27 mouse cellular contexts compared by ENCODE assay signal in the genomic region with DNA sequence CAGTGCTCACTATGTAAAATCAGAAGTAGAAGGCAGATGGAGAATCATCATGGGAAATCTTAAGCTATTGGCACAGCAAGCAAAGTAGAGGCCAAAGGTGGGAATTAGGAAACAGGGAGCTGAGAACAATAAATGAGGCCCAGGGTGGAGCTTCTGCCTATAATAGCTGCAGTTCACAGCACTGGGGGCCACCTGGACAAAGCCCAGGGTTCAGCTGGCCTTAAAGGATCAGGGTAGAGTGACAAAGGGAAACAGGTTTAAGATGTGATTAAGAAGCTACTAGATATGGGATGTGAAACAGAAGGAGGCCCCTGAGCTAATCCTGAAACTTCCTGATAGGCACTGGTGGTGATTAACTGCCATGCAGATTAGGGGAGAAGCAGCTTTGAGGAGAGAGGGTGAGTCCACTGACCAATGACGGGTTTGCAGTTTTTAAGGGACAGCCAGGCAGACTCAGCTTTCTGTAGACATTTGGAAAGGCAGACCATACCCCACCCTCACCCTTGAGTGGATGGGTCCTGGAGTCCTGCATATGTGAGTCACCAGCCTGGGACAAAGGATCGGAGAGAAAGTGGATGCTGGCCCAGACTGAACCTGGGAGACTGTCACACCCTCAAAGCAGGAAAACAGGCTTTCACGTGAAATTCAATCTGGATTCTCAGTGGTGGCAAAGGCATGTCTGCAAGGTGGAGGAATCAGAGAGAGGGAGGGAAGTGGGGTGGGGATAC. TPM values are rescaled to one million over a fixed set of nuclear protein-coding genes. Genes with fewer than 3 reads are reported as not detected.
DNase-seq lines count a peak whose midpoint lies in the region; ATAC-seq and TF ChIP-seq lines count a peak whose summit lies in the region.
"Had no signal": no experiment of that assay in that cellular context is flagged by ENCODE, and none has a peak within 500 bp of the region (broad histone marks: within the 10 kb centered on the region; RNA-seq: fewer than 3 reads in every experiment).

No protein-coding gene starts in this region.

- H3K36me3 ChIP-seq in CH12.LX (replicated peaks in 1 of 2; ENCODE audit: control insufficient read depth in 1 of 2, insufficient read depth in 1 of 2, low read length in 1 of 2) (no peaks in the 10 kb centered on the region), MEL (ENCODE audit: control insufficient read depth in 1 of 2, insufficient read depth in 2 of 2, low read length in 2 of 2) (no peaks in the 10 kb centered on the region)
- H3K36me3 ChIP-seq in intestine, embryonic 16.5 days (ENCODE audit: control insufficient read depth, insufficient read depth, low read length) = no peaks in the 10 kb centered on the region
- H3K36me3 ChIP-seq in forebrain, postnatal 0 days (ENCODE audit: insufficient read depth) = no peaks in the 10 kb centered on the region
- H3K36me3 ChIP-seq: heart, embryonic 15.5 days; hindbrain, embryonic 12.5 days; kidney, embryonic 15.5 days; limb, embryonic 12.5 days; neural tube, embryonic 15.5 days had no signal

- TF ChIP-seq EP300 in CH12.LX (IDR thresholded peaks at IDR 0.05; ENCODE audit: low read length) (0 out of 2 replicates have a peak, but pooled peaks have one; percentile 38), MEL (IDR thresholded peaks at IDR 0.05; ENCODE audit: low read depth in 1 of 2, low read length in 2 of 2) (peak in 1 of 2 experiments; percentile 30; a peak in 2 of 4 replicates)

- H3K4me3 ChIP-seq in CH12.LX (replicated peaks in 1 of 3; ENCODE audit: low read depth in 2 of 3, low read length in 2 of 3, poor library complexity in 1 of 3) = no peak overlapping the region
- no peak overlapping the region for H3K4me3 ChIP-seq in MEL (ENCODE audit: control insufficient read depth in 1 of 2, insufficient read depth in 1 of 2, low read depth in 2 of 2, low read length in 2 of 2)
- no peak overlapping the region for H3K4me3 ChIP-seq in intestine, embryonic 16.5 days (ENCODE audit: low read length)
- no peak overlapping the region for H3K4me3 ChIP-seq in forebrain, postnatal 0 days (ENCODE audit: low read depth, low read length)
- H3K4me3 ChIP-seq: heart, embryonic 15.5 days; hindbrain, embryonic 12.5 days; kidney, embryonic 15.5 days; limb, embryonic 12.5 days; neural tube, embryonic 15.5 days had no signal

- ATAC-seq in intestine, embryonic 16.5 days = peak; percentile 91
- no peak for ATAC-seq in forebrain, postnatal 0 days
- ATAC-seq: forebrain, embryonic 14.5 days; hindbrain, postnatal 0 days had no signal

- no peak overlapping the region for H3K4me2 ChIP-seq in CH12.LX (ENCODE audit: insufficient read depth, low read depth, poor library complexity, severe bottlenecking)
- no peak overlapping the region for H3K4me2 ChIP-seq in intestine, embryonic 16.5 days (ENCODE audit: low read depth, low read length)
- no peak overlapping the region for H3K4me2 ChIP-seq in forebrain, postnatal 0 days (ENCODE audit: low read depth)
- H3K4me2 ChIP-seq: heart, embryonic 15.5 days; hindbrain, embryonic 12.5 days; kidney, embryonic 15.5 days; limb, embryonic 12.5 days; neural tube, embryonic 15.5 days had no signal

- TF ChIP-seq CTCF in CH12.LX (conservative IDR thresholded peaks at IDR 0.05 in 1 of 2, IDR thresholded peaks at IDR 0.05 in 1 of 2; ENCODE audit: low read depth in 2 of 2, low read length in 2 of 2) = no peak
- TF ChIP-seq CTCF in MEL (IDR thresholded peaks at IDR 0.05 in 2 of 3, conservative IDR thresholded peaks at IDR 0.05 in 1 of 3; ENCODE audit: control insufficient read depth in 1 of 3, insufficient read depth in 1 of 3, low read depth in 2 of 3, low read length in 3 of 3, poor library complexity in 1 of 3, severe bottlenecking in 1 of 3) = no peak
- TF ChIP-seq CTCF in forebrain, postnatal 0 days (IDR thresholded peaks at IDR 0.05; ENCODE audit: low read depth) = no peak

- in situ Hi-C loops in CH12.LX (cut with MboI; ENCODE audit: low pct_ligation_motif_present, low pct_unique_long_range_greater_than_20kb, low sequenced_read_pairs) = no loop called here

- no peaks in the 10 kb centered on the region for H3K27me3 ChIP-seq in CH12.LX (replicated peaks)
- peaks cover 0 to 2% of the 10 kb centered on the region in 2 experiments; a peak in 2 of 4 replicates for H3K27me3 ChIP-seq in MEL (ENCODE audit: control insufficient read depth in 1 of 2, insufficient read depth in 2 of 2, low read length in 2 of 2)
- H3K27me3 ChIP-seq in intestine, embryonic 16.5 days (replicated peaks; ENCODE audit: control insufficient read depth, insufficient read depth, low read length) = no peaks in the 10 kb centered on the region
- H3K27me3 ChIP-seq in forebrain, postnatal 0 days (ENCODE audit: insufficient read depth, low read length) = no peaks in the 10 kb centered on the region
- H3K27me3 ChIP-seq: heart, embryonic 15.5 days; hindbrain, embryonic 12.5 days; kidney, embryonic 15.5 days; limb, embryonic 12.5 days; neural tube, embryonic 15.5 days had no signal

- peaks cover 18% of the 10 kb centered on the region for H3K9me3 ChIP-seq in CH12.LX (replicated peaks; ENCODE audit: low read length)
- no peaks in the 10 kb centered on the region for H3K9me3 ChIP-seq in MEL (replicated peaks; ENCODE audit: insufficient read depth, low read length)
- H3K9me3 ChIP-seq in intestine, embryonic 16.5 days (ENCODE audit: control insufficient read depth, low read length) = no peaks in the 10 kb centered on the region; the same call in 1 of the 2 replicates
- H3K9me3 ChIP-seq in forebrain, postnatal 0 days (ENCODE audit: low read length) = no peaks in the 10 kb centered on the region
- H3K9me3 ChIP-seq: heart, embryonic 15.5 days; kidney, embryonic 15.5 days; limb, embryonic 12.5 days; neural tube, embryonic 15.5 days had no signal

- TF ChIP-seq POLR2A in CH12.LX (IDR thresholded peaks at IDR 0.05; ENCODE audit: low read depth, low read length) (no peak), MEL (IDR thresholded peaks at IDR 0.05; ENCODE audit: control insufficient read depth in 1 of 2, insufficient read depth in 1 of 2, low read depth in 1 of 2, low read length in 2 of 2, poor library complexity in 1 of 2) (no peak)

- dilution Hi-C loops in CH12.LX (cut with MboI; ENCODE audit: extremely low pct_ligation_motif_present, extremely low pct_unique_long_range_greater_than_20kb, low sequenced_read_pairs) = no loop called here

- H3K79me2 ChIP-seq in CH12.LX (replicated peaks; ENCODE audit: control insufficient read depth, extremely low read depth, insufficient read depth, poor library complexity, severe bottlenecking) (no peaks in the 10 kb centered on the region), MEL (ENCODE audit: control insufficient read depth, insufficient read depth, low read length, poor library complexity) (no peaks in the 10 kb centered on the region)

- 65% methylated on average over 3 of the region's 3 CpGs for WGBS in intestine, embryonic 16.5 days
- 66% methylated on average over 3 of the region's 3 CpGs for WGBS in forebrain, postnatal 0 days

- peaks cover 12 to 20% of the 10 kb centered on the region in 2 experiments for H3K4me1 ChIP-seq in CH12.LX (ENCODE audit: control insufficient read depth in 1 of 2, insufficient read depth in 2 of 2)
- no peaks in the 10 kb centered on the region for H3K4me1 ChIP-seq in MEL (ENCODE audit: control insufficient read depth in 1 of 2, insufficient read depth in 2 of 2, low read length in 2 of 2)
- peaks cover 6% of the 10 kb centered on the region for H3K4me1 ChIP-seq in intestine, embryonic 16.5 days (ENCODE audit: control insufficient read depth, insufficient read depth, low read length)
- no peaks in the 10 kb centered on the region for H3K4me1 ChIP-seq in forebrain, postnatal 0 days (ENCODE audit: insufficient read depth)
- H3K4me1 ChIP-seq: heart, embryonic 15.5 days; neural tube, embryonic 15.5 days had no signal

- no peak overlapping the region for H3K9ac ChIP-seq in CH12.LX (ENCODE audit: insufficient read depth, low read depth)
- no peak overlapping the region for H3K9ac ChIP-seq in MEL (ENCODE audit: control insufficient read depth, low read depth, low read length, poor library complexity, severe bottlenecking)
- no peak overlapping the region for H3K9ac ChIP-seq in intestine, embryonic 16.5 days (ENCODE audit: low read depth, low read length)
- no peak overlapping the region for H3K9ac ChIP-seq in forebrain, postnatal 0 days
- H3K9ac ChIP-seq: heart, embryonic 15.5 days; hindbrain, embryonic 12.5 days; kidney, embryonic 15.5 days; limb, embryonic 12.5 days; neural tube, embryonic 15.5 days had no signal

- H3K27ac ChIP-seq in CH12.LX (ENCODE audit: insufficient read depth, low read depth) (no peak overlapping the region), MEL (ENCODE audit: control insufficient read depth, low read depth, low read length) (no peak overlapping the region)
- H3K27ac ChIP-seq in intestine, embryonic 16.5 days (ENCODE audit: low read length) = peak overlapping the region; percentile 43
- no peak overlapping the region for H3K27ac ChIP-seq in forebrain, postnatal 0 days (ENCODE audit: low read depth, low read length)
- H3K27ac ChIP-seq: heart, embryonic 15.5 days; hindbrain, embryonic 12.5 days; hindbrain, postnatal 0 days; kidney, embryonic 15.5 days; limb, embryonic 12.5 days; neural tube, embryonic 15.5 days had no signal

- DNase-seq in CH12.LX (ENCODE audit: extremely low read depth) (peak; percentile 34), MEL (ENCODE audit: low read depth, low spot score) (no peak)
- DNase-seq in retina, postnatal 7 days (ENCODE audit: low read depth, low spot score) = peak; percentile 42
- no peak for DNase-seq in forebrain, postnatal 0 days
- no peak for DNase-seq in ovary, postnatal 36 days (ENCODE audit: low spot score)
- DNase-seq in embryo, embryonic 10 days (ENCODE audit: low spot score) = no peak
- DNase-seq: adrenal gland, adult 8-10 months; B cell, adult 2 months; cerebellum, adult 8-10 months; cerebellum, postnatal 36 days; embryo, embryonic 11 days; heart, postnatal 36 days; kidney, adult 18-20 months; kidney, postnatal 25 days; lung, postnatal 36 days; midbrain, embryonic 14.5 days; right cerebral cortex, postnatal 25 days; spleen, adult 18-20 months; thymus, postnatal 4 days had no signal

- no peak for TF ChIP-seq RAD21 in CH12.LX (IDR thresholded peaks at IDR 0.05; ENCODE audit: low read depth, low read length)
- TF ChIP-seq RAD21 in MEL (IDR thresholded peaks at IDR 0.05; ENCODE audit: low read depth, low read length) = no peak

TF ChIP-seq in MEL, 35 proteins besides CTCF, POLR2A, EP300 and RAD21:
- no peak for TF ChIP-seq POLR2AphosphoS2 (IDR thresholded peaks at IDR 0.05; ENCODE audit: low read length)
- 0 out of 2 replicates have a peak, but pooled peaks have one; percentile 11 for TF ChIP-seq TCF12 (IDR thresholded peaks at IDR 0.05; ENCODE audit: low read depth, low read length)

RNA-seq across cellular contexts. Expression of a gene that starts 47.9 kb away (rescaled TPM):
- total RNA-seq in CH12.LX (2012; rRNA removed) (20.2 and 28.6 TPM in 2 replicates), CH12.LX (2014; rRNA removed) (30.3 and 31.2 TPM in 2 replicates), MEL (2012; rRNA removed) (30.4 and 37.2 TPM in 2 replicates)
- polyA plus RNA-seq in CH12.LX (2012; ENCODE audit: insufficient read length, low read depth) (17.8 and 19.9 TPM in 2 replicates), MEL (2012; ENCODE audit: insufficient read depth in 1 of 2, insufficient read length in 2 of 2, low read depth in 1 of 2, low replicate concordance in 2 of 2, missing spikeins in 1 of 2) (10 to 100 TPM in 1 of 2 experiments, not detected in 1; 17.1 TPM)
- polyA plus RNA-seq in intestine, embryonic 16.5 days (2015; fragmentation: Nextera tagmentation; extraction: Ambion mirVana) = 11.5 and 11.9 TPM in 2 replicates
- 62.3 and 88.6 TPM in 2 replicates for total RNA-seq in forebrain, postnatal 0 days (2014; rRNA removed)
- polyA plus RNA-seq in forebrain, postnatal 0 days (2015; fragmentation: Nextera tagmentation; extraction: Ambion mirVana) = 6.8 and 8.4 TPM in 2 replicates

Comparison
In these comparisons a context has a peak if more than half of its experiments do, and no peak if none do; other contexts are left out.
1. DNase-seq: peak in CH12.LX (single experiment) and retina, postnatal 7 days (single experiment); none in MEL (single experiment), forebrain, postnatal 0 days (single experiment), ovary, postnatal 36 days (single experiment) and embryo, embryonic 10 days (single experiment).